Mouse (Mus musculus): ENCODE measurements around the gene Gm10139.
"Not testable (repeated sequence)": the region's sequence is repeated elsewhere in the genome, so short reads cannot be mapped to it uniquely, and the experiment has no call there.

The Gm10139 gene

DNA sequence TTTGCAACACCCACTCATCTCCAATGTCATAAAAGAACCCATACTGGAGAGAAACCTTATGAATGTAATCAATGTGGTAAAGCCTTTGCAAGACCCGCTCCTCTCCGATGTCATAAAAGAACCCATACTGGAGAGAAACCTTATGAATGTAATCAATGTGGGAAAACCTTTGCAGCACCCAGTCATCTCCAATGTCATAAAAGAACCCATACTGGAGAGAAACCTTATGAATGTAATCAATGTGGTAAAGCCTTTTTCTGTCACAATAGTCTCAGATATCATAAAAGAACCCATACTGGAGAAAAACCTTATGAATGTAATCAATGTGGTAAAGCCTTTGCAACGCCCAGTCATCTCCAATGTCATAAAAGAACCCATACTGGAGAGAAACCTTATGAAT, at the start of gene Gm10139:
TSS of gene Gm10139 (plus strand) at position 301 of the 400 bp plus-strand sequence.
- not testable (repeated sequence) for DNase-seq

DNA sequence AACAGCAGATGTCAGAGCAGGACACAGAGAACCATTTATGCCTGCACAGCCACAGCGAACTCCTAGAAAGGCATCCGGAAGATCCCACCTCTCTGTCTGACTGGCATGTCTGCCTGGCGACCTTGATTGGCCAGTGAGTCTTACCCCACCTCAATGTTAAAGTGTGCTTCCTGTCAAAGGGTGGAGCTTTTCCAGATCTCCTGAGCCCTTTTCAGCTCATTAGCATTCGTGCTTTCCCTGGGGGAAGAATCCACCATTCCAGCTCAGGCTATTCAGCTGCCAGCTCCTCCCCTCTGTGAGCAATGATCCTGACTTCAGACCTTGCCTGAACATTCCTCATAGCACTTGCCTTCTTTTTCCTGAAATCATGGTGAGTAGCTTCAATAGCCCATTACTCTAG, 45.2 kb downstream of the Gm10139 start:
- DNase-seq, result not testable (repeated sequence)

Measured in B cell, adult 2 months (primary cell).